Mouse (Mus musculus): ENCODE results near the gene St3gal4. TPM values are rescaled to one million over a fixed set of nuclear protein-coding genes. Genes with fewer than 3 reads are reported as not detected.

The St3gal4 gene
- total and polyA plus RNA-seq, 3 experiments = 6.2 to 9.3 (median 8.8) TPM

DNA sequence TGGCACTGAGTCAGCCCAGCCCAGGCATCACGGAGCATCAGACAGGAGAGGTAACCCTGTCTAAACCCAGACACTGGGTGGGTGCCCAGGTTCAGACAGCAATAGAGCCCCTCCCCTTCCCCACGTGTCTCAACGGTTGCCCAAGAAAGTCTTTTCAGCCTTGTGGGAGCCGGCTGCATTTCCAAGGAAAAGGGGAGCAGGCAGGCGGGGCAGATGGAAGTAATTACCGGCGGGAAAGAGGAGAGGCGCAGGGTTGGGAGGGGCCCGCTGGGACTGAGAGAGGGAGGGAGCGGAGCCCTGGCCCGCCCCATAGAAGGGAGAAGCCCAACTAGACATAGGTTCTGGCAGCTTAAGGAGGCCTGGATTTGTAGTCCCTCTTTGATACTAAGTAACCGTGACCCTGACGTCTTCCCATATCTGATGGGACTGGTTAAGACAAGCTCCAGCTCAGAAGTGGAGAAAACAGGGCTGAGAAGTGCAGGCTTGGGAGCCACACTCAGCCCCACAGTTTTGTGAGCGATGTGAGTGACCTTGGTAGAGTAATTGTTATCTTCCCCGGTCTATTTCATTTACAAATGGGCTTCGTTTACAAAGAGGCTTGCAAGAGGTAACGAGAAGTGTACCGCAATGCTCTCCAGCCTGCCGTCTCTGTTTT is 7.0 kb downstream of the St3gal4 start:
- Histone ChIP-seq H3K9me3 (replicated peaks; ENCODE audit: low read length) (no peaks in the 10 kb centered on the region), H3K27ac (ENCODE audit: insufficient read depth, low read depth) (no peak overlapping the region), H3K79me2 (replicated peaks; ENCODE audit: control insufficient read depth, extremely low read depth, insufficient read depth, poor library complexity, severe bottlenecking) (no peaks in the 10 kb centered on the region), H3K36me3 (replicated peaks in 1 of 2; ENCODE audit: control insufficient read depth in 1 of 2, insufficient read depth in 1 of 2, low read length in 1 of 2) (peaks cover 0 to 4% of the 10 kb centered on the region in 2 experiments), H3K9ac (ENCODE audit: insufficient read depth, low read depth) (no peak overlapping the region), H3K4me3 (replicated peaks in 1 of 3; ENCODE audit: low read depth in 2 of 3, low read length in 2 of 3, poor library complexity in 1 of 3) (no peak overlapping the region), H3K4me1 (ENCODE audit: control insufficient read depth in 1 of 2, insufficient read depth in 2 of 2) (peaks cover 0 to 16% of the 10 kb centered on the region in 2 experiments; a peak in 2 of 4 replicates), H3K4me2 (ENCODE audit: insufficient read depth, low read depth, poor library complexity, severe bottlenecking) (no peak overlapping the region), H3K27me3 (replicated peaks) (no peaks in the 10 kb centered on the region)
- no peak for TF ChIP-seq MAFK (IDR thresholded peaks at IDR 0.05; ENCODE audit: insufficient replicate concordance, low read length)
- no peak for TF ChIP-seq ZC3H11A (IDR thresholded peaks at IDR 0.05; ENCODE audit: low read depth, low read length)
- no peak for TF ChIP-seq POLR2A (IDR thresholded peaks at IDR 0.05; ENCODE audit: low read depth, low read length)
- TF ChIP-seq ELF1 (IDR thresholded peaks at IDR 0.05; ENCODE audit: low read depth, low read length) = no peak
- no peak for TF ChIP-seq CHD1 (IDR thresholded peaks at IDR 0.05; ENCODE audit: low read depth, low read length)
- no peak for TF ChIP-seq HCFC1 (IDR thresholded peaks at IDR 0.05; ENCODE audit: low read depth, low read length)
- no peak for TF ChIP-seq ZKSCAN1 (IDR thresholded peaks at IDR 0.05; ENCODE audit: borderline replicate concordance, low read depth, low read length)
- TF ChIP-seq E2F4 (IDR thresholded peaks at IDR 0.05; ENCODE audit: insufficient replicate concordance, low read depth, low read length) = no peak
- no peak for TF ChIP-seq CHD2 (IDR thresholded peaks at IDR 0.05; ENCODE audit: low read length)
- no peak for TF ChIP-seq GABPA (IDR thresholded peaks at IDR 0.05; ENCODE audit: insufficient replicate concordance, low read depth, low read length)
- no peak for DNase-seq (ENCODE audit: extremely low read depth)
- in situ Hi-C loops (cut with MboI; ENCODE audit: low pct_ligation_motif_present, low pct_unique_long_range_greater_than_20kb, low sequenced_read_pairs) = no loop called here
- dilution Hi-C loops (cut with MboI; ENCODE audit: extremely low pct_ligation_motif_present, extremely low pct_unique_long_range_greater_than_20kb, low sequenced_read_pairs) = no loop called here

DNA sequence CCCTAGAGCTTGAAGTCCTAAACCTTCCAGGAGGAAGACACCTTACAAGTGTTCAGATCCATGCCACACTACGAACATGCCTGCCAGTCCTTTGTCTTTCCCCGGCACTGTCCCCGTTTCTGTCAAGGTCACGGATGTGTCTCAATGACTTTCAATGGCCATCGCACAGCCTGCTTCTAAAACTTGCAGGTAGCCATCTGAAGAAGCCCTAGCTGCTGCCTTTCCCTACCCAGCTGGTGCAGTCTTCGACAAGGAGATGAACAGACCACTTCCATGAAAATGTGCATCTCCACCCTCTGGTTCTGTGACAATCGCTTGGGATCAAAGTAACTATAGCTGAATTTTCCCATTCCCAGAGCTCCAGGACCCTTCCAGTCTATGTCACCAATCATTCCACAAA is 7.6 kb downstream of the St3gal4 start:
- Histone ChIP-seq H3K9ac (ENCODE audit: insufficient read depth, low read depth) (no peak overlapping the region), H3K36me3 (replicated peaks in 1 of 2; ENCODE audit: control insufficient read depth in 1 of 2, insufficient read depth in 1 of 2, low read length in 1 of 2) (peaks cover 0 to 4% of the 10 kb centered on the region in 2 experiments), H3K9me3 (replicated peaks; ENCODE audit: low read length) (no peaks in the 10 kb centered on the region), H3K4me1 (ENCODE audit: control insufficient read depth in 1 of 2, insufficient read depth in 2 of 2) (peaks cover 0 to 17% of the 10 kb centered on the region in 2 experiments; a peak in 2 of 4 replicates), H3K27me3 (replicated peaks) (no peaks in the 10 kb centered on the region), H3K27ac (ENCODE audit: insufficient read depth, low read depth) (no peak overlapping the region), H3K4me3 (replicated peaks in 1 of 3; ENCODE audit: low read depth in 2 of 3, low read length in 2 of 3, poor library complexity in 1 of 3) (no peak overlapping the region), H3K79me2 (replicated peaks; ENCODE audit: control insufficient read depth, extremely low read depth, insufficient read depth, poor library complexity, severe bottlenecking) (no peaks in the 10 kb centered on the region), H3K4me2 (ENCODE audit: insufficient read depth, low read depth, poor library complexity, severe bottlenecking) (no peak overlapping the region)
- no peak for DNase-seq (ENCODE audit: extremely low read depth)
- in situ Hi-C loops (cut with MboI; ENCODE audit: low pct_ligation_motif_present, low pct_unique_long_range_greater_than_20kb, low sequenced_read_pairs) = no loop called here
- dilution Hi-C loops (cut with MboI; ENCODE audit: extremely low pct_ligation_motif_present, extremely low pct_unique_long_range_greater_than_20kb, low sequenced_read_pairs) = no loop called here
- TF ChIP-seq USF1 (IDR thresholded peaks at IDR 0.05; ENCODE audit: low read depth, low read length) (no peak), E2F4 (IDR thresholded peaks at IDR 0.05; ENCODE audit: insufficient replicate concordance, low read depth, low read length) (no peak), MAZ (IDR thresholded peaks at IDR 0.05; ENCODE audit: low read depth, low read length) (no peak), ZMIZ1 (IDR thresholded peaks at IDR 0.05; ENCODE audit: low read depth, low read length) (no peak), MAFK (IDR thresholded peaks at IDR 0.05; ENCODE audit: insufficient replicate concordance, low read length) (no peak), CTCF (conservative IDR thresholded peaks at IDR 0.05 in 1 of 2, IDR thresholded peaks at IDR 0.05 in 1 of 2; ENCODE audit: low read depth in 2 of 2, low read length in 2 of 2) (no peak), MXI1 (IDR thresholded peaks at IDR 0.05; ENCODE audit: low read depth, low read length) (no peak), NRF1 (IDR thresholded peaks at IDR 0.05; ENCODE audit: low read depth, low read length) (no peak), USF2 (conservative IDR thresholded peaks at IDR 0.05; ENCODE audit: low read depth, low read length) (no peak), JUN (IDR thresholded peaks at IDR 0.05; ENCODE audit: insufficient read depth, low read depth, low read length) (no peak), POLR2AphosphoS2 (IDR thresholded peaks at IDR 0.05; ENCODE audit: low read depth, low read length) (no peak), TCF12 (IDR thresholded peaks at IDR 0.05; ENCODE audit: low read depth, low read length) (no peak), HCFC1 (IDR thresholded peaks at IDR 0.05; ENCODE audit: low read depth, low read length) (no peak), KAT2A (IDR thresholded peaks at IDR 0.05; ENCODE audit: insufficient replicate concordance, low read length) (no peak)
